Mouse (Mus musculus) myocyte (in vitro differentiated cells): Measurements from ENCODE around the gene N4bp2l2.

ENCODE experiments used
- MYOG ChIP-seq, 3 experiments: IDR thresholded peaks; one replicate each; pipeline ENCODE4 v1.6.1; 2011; ENCODE audit warnings: control low read depth in 2 of 3, low read depth in 2 of 3, mild to moderate bottlenecking in 2 of 3; ENCODE audit not compliant: insufficient read length in 2 of 3, control insufficient read depth in 1 of 3, insufficient read depth in 1 of 3
- POLR2A ChIP-seq: IDR thresholded peaks from one replicate; pipeline ENCODE4 v1.6.1; 2011; ENCODE audit warnings: low read depth, mild to moderate bottlenecking, control low read depth, moderate library complexity; ENCODE audit not compliant: insufficient read length

DNA sequence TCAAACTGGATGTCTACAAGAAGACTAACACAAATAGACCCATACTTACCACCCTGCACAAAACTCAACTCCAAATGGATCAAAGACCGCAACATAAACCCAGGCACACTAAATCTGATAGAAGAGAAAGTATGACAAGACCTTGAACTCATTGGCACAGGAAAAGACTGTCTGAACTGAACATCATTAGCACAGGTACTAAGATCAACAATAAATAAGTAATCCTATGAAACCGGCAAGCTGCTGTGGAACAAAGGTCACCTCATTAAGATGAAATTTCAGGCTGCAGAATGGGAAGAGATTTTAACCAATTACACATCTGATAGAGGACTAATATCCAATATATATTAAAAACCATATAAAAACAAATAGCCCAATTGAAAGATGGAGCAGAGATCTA is 49.8 kb downstream of the N4bp2l2 start:
- no peak for TF ChIP-seq POLR2A
- no peak for TF ChIP-seq MYOG (IDR thresholded peaks at IDR 0.05; ENCODE audit: control insufficient read depth in 1 of 3, insufficient read depth in 1 of 3, insufficient read length in 2 of 3, low read depth in 2 of 3)
